Mouse (Mus musculus): Measurements from ENCODE around the gene Ism1.

DNA sequence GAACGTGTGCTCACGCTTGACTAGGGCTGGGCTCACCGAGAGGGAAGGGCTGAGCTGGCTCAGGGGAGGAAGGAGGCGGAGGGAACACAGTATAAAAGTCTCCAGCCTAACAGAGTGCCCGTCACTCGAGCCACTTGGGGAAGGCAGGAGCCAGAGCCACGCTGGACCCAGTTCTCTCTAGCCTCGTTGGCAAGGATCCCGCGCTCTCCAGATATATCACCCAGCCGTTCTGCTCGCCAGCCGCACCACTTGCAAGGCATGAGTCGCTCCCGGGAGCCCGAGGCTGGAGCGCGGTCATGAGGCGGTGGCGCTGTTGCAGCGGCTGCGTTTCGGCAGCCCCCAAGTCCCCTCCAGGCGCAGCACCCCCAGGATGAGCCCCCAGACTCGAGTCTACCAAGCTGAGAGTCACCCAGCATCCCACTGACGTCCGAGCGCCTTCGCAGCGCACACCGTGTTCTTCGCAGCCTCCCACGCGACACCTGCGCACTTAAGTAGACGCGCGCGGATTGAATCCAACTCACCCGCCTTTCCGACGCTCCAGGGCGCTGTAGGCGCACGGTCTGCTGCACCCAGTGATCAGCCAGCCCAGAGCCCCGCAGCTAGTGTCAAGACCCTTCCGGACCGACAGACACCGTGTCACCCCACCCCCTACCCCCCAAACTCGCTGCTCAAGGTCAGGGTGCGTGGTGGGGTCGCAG lies 764 bp upstream of the Ism1 start:
- TF ChIP-seq SMC3 (IDR thresholded peaks at IDR 0.05; ENCODE audit: low read depth, low read length) (no peak), POLR2A (IDR thresholded peaks at IDR 0.05; ENCODE audit: low read depth, low read length) (no peak), CHD2 (IDR thresholded peaks at IDR 0.05; ENCODE audit: low read length) (no peak), EP300 (IDR thresholded peaks at IDR 0.05; ENCODE audit: low read length) (no peak), CTCF (conservative IDR thresholded peaks at IDR 0.05 in 1 of 2, IDR thresholded peaks at IDR 0.05 in 1 of 2; ENCODE audit: low read depth in 2 of 2, low read length in 2 of 2) (no peak), IRF4 (IDR thresholded peaks at IDR 0.05; ENCODE audit: low read depth, low read length) (no peak), NRF1 (IDR thresholded peaks at IDR 0.05; ENCODE audit: low read depth, low read length) (no peak)

All from CH12.LX (cell line).